Mouse (Mus musculus) embryonic facial prominence, embryonic 11.5 days (tissue): ENCODE results near the gene Scgb1a1. TPM values are rescaled to one million over a fixed set of nuclear protein-coding genes. Genes with fewer than 3 reads are reported as not detected.
"Not testable (repeated sequence)": the region's sequence is repeated elsewhere in the genome, so short reads cannot be mapped to it uniquely, and the experiment has no call there.

ENCODE experiments used
- ATAC-seq: fragments of 200-750 bp; cut with Nextera tagmentation; replicated peaks from 2 replicates; pipeline ENCODE4 v1.8.0; 2017; ENCODE audit warnings: low read depth; ENCODE audit not compliant: insufficient number of reproducible peaks, low FRiP score, low TSS enrichment
- DNase-seq: peaks from one replicate; pipeline ENCODE4 v3.0.0-alpha.2; 2015; ENCODE audit warnings: low spot score
- H3K27ac ChIP-seq: fragments of 300-500 bp; sonication (generic); replicated peaks from 2 replicates; pipeline ENCODE4 v1.5.1; 2014; ENCODE audit warnings: mild to moderate bottlenecking, low read depth, low read length, control low read depth
- H3K27me3 ChIP-seq: fragments of 300-500 bp; sonication (generic); 2 replicates; pipeline ENCODE4 v1.6.1; 2014; ENCODE audit warnings: mild to moderate bottlenecking, low read length, moderate library complexity, mixed read lengths; ENCODE audit not compliant: control insufficient read depth, insufficient read depth
- H3K36me3 ChIP-seq: fragments of 300-500 bp; sonication (generic); replicated peaks from 2 replicates; pipeline ENCODE4 v1.6.1; 2014; ENCODE audit warnings: low read depth, mild to moderate bottlenecking, low read length, moderate library complexity, mixed read lengths; ENCODE audit not compliant: control insufficient read depth, insufficient read depth
- H3K4me1 ChIP-seq: fragments of 300-500 bp; sonication (generic); 2 replicates; pipeline ENCODE4 v1.6.1; 2014; ENCODE audit warnings: low read length, mixed read lengths; ENCODE audit not compliant: control insufficient read depth, insufficient read depth
- H3K4me2 ChIP-seq: fragments of 300-500 bp; sonication (generic); 2 replicates; pipeline ENCODE4 v1.6.1; 2014; ENCODE audit warnings: low read depth, mild to moderate bottlenecking, control low read depth, low read length, moderate library complexity
- H3K4me3 ChIP-seq: fragments of 300-500 bp; sonication (generic); 2 replicates; pipeline ENCODE4 v1.5.1; 2014; ENCODE audit warnings: low read depth, low read length, control low read depth
- H3K9ac ChIP-seq: fragments of 300-500 bp; sonication (generic); replicated peaks from 2 replicates; pipeline ENCODE4 v1.6.1; 2014; ENCODE audit warnings: mild to moderate bottlenecking, control low read depth, low read length
- H3K9me3 ChIP-seq: fragments of 300-500 bp; sonication (generic); replicated peaks from 2 replicates; pipeline ENCODE4 v1.6.1; 2016; ENCODE audit warnings: mild to moderate bottlenecking, low read length, inconsistent platforms, mixed read lengths; ENCODE audit not compliant: control insufficient read depth
- WGBS: fragments of 180-500 bp; shearing (Covaris S2); extraction: QIAGEN DNeasy Blood & Tissue Kit; methylation state at CpG from one replicate; pipeline ENCODE4 v1.1.7; 2014; 5-methylcytosine and 5-hydroxymethylcytosine counted together
- polyA plus RNA-seq: library from polyadenylated mRNA; unstranded; fragments of >200 nt; fragmentation: Nextera tagmentation; extraction: Ambion mirVana; gene quantifications from 2 replicates; pipeline ENCODE4 v1.2.1, GENCODE M21; 2014

Scgb1a1 gene
- polyA plus RNA-seq, 1 experiment from 2014 or later: not detected

DNA sequence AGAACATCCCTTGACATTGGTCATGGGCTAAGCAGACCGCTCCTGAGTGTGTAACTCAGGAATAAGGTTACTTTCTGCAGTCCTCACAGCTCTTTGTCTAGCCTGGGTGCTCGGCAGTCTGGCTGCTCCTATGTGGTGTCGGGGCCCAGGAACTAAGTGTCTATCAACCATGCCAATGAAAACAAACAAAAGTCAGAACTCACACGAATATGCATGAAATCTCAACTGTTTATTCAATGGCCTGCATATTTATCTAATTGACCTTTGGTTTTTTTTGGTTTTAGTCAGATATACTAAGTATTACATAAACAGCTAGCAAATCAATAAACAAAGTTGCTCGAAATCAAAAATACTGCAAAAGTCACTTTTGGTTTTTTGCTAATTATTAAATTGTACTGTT is 7.4 kb upstream of the Scgb1a1 start:
- Histone ChIP-seq H3K27me3 (no peaks in the 10 kb centered on the region), H3K36me3 (no peaks in the 10 kb centered on the region), H3K4me3 (no peak overlapping the region), H3K4me1 (no peaks in the 10 kb centered on the region), H3K9me3 (no peaks in the 10 kb centered on the region), H3K27ac (no peak overlapping the region), H3K4me2 (no peak overlapping the region), H3K9ac (no peak overlapping the region)
- WGBS: 67% methylated on average over 5 of the region's 5 CpGs
- ATAC-seq (no peak), DNase-seq (no peak)

DNA sequence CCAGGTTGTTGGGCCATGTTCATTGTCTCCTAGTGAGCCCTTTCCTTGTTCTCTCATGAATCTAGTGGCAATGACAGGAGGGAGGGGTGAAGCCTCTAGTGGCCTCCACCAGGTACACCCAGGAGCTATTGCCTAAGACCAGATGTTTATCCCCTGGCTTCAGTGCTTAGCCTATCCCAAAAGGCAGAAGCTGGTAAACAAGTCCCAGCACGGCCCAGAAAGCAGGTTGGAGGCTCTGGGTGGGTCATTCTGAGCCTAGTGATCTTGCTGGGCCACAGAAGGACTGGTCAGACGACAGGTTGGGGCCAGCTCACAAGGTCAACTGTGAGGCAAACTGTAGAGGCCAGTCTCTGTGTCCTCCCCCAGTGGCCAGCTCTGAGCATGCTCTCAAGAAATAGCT is 3.0 kb upstream of the Scgb1a1 start:
- H3K9me3 ChIP-seq: no peaks in the 10 kb centered on the region
- no peak overlapping the region for H3K27ac ChIP-seq
- no peaks in the 10 kb centered on the region for H3K27me3 ChIP-seq
- no peak overlapping the region for H3K4me2 ChIP-seq
- no peaks in the 10 kb centered on the region for H3K36me3 ChIP-seq
- WGBS: 53% methylated on average over 2 of the region's 2 CpGs
- H3K4me1 ChIP-seq: no peaks in the 10 kb centered on the region
- no peak overlapping the region for H3K9ac ChIP-seq
- no peak for ATAC-seq
- no peak overlapping the region for H3K4me3 ChIP-seq
- no peak for DNase-seq

DNA sequence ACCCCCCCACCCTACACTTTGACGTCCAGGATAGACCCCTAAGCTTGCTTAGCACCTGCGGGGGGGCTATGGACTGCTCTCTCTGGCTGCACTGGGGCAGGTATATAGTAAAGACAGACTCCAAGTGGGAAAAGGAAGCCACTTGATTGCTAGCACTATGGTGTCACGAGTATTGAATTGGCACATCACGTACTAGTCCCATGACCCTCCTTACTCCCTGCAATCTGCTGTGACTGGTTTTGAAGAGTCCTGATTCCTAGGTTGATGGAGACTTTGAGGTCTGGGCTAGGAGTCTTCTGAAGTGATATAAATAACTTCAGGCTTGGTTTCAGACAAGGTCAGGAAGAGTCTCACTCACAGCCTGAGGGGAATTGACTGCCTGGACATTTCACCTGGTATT is 2.4 kb upstream of the Scgb1a1 start:
- no peaks in the 10 kb centered on the region for H3K36me3 ChIP-seq
- no peak overlapping the region for H3K4me2 ChIP-seq
- H3K9me3 ChIP-seq: no peaks in the 10 kb centered on the region
- 71% methylated on average over 4 of the region's 4 CpGs for WGBS
- H3K9ac ChIP-seq: no peak overlapping the region
- DNase-seq (no peak), ATAC-seq (no peak)
- H3K4me3 ChIP-seq: no peak overlapping the region
- no peaks in the 10 kb centered on the region for H3K4me1 ChIP-seq
- no peak overlapping the region for H3K27ac ChIP-seq
- no peaks in the 10 kb centered on the region for H3K27me3 ChIP-seq

DNA sequence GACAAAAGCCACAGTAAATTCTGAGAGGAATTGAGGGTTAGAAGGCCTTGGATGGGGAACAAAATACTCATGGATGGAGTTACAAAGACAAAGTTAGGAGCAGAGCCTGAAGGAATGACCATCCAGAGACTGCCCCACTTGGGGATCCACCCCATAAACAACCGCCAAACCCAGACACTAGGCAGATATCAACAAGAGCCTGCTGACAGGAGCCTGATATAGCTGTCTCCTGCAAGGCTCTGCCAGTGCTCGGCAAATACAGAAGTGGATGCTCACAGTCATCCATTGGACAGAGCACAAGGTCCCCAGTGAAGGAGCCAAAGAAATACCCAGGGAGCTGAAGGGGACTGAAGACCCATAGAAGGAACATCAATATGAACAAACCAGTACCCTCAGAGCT is 3.9 kb downstream of the Scgb1a1 start:
- H3K4me2 ChIP-seq, ATAC-seq, H3K36me3 ChIP-seq, H3K27me3 ChIP-seq, H3K4me1 ChIP-seq, H3K4me3 ChIP-seq, H3K27ac ChIP-seq, H3K9ac ChIP-seq, DNase-seq, H3K9me3 ChIP-seq: not testable (repeated sequence)
- WGBS: 77% methylated on average over 2 of the region's 2 CpGs

DNA sequence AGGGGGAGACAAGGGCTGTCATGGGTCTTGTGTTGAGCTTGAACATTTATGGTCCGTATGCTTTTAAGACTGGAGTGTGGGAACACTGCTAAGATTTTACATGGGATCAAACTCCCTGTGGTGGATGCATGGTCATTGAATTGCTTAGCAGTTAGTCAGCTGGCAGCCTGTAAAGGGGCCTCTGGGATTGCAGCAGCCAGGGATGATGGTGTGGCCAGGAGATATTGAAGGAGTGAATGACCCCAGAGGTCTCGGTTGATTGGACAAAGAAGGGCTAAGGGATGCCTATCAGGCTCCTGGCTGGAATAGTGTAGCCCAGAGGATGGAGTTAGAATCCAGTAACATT is 4.8 kb downstream of the Scgb1a1 start:
- no peaks in the 10 kb centered on the region for H3K9me3 ChIP-seq
- no peak overlapping the region for H3K4me2 ChIP-seq
- WGBS: 84% methylated on average over 2 of the region's 2 CpGs
- DNase-seq (no peak), ATAC-seq (no peak)
- H3K27ac ChIP-seq: no peak overlapping the region
- no peaks in the 10 kb centered on the region for H3K27me3 ChIP-seq
- H3K9ac ChIP-seq: no peak overlapping the region
- no peak overlapping the region for H3K4me3 ChIP-seq
- H3K4me1 ChIP-seq: no peaks in the 10 kb centered on the region
- no peaks in the 10 kb centered on the region for H3K36me3 ChIP-seq

DNA sequence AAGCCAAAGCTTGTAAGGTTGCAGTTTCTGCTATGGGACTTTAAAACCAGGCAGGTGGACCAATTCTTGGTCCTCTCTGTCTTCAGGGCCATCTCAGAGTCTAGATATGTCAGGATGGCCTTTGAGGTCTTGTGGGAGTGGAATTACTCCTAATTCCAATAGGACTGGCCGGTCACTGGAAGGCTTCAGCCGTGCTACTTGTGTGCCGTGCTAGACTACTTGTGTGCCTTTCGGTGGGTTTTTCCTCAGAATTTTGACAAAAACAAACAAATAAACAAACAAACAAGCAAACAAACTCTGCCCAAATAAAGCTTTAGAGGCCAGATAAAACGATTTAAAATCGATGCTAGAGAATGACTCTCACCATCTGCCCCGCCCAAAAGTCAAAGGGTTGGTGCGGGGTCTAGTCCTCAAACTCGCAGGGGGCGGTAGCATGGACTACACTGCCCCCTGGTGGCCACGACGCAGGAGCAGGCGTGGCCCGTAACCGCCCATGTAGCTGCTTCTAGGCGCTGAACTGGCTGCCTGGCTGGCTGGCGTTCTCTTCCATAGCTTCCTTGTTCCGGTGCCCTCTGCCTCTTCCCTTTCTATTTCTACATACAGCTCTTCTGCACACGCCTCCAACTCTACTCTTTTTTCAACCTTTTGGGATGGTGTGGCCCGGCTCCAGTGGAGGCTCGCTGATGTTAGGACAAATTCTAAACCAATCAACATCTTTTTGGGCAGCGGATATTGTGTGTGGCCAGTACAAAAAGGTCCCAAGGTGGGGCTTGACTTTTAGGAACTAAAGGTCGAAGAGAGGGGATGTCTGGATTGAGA is 5.4 kb downstream of the Scgb1a1 start:
- H3K9me3 ChIP-seq: no peaks in the 10 kb centered on the region
- no peaks in the 10 kb centered on the region for H3K36me3 ChIP-seq
- WGBS: 21% methylated on average over 23 of the region's 23 CpGs
- no peaks in the 10 kb centered on the region for H3K4me1 ChIP-seq
- no peak overlapping the region for H3K4me2 ChIP-seq
- no peak overlapping the region for H3K4me3 ChIP-seq
- DNase-seq (peak; percentile 93), ATAC-seq (peak; percentile 90)
- H3K27ac ChIP-seq: no peak overlapping the region
- H3K9ac ChIP-seq: 0 out of 2 replicates have a peak overlapping the region, but pooled peaks have one; percentile 10
- no peaks in the 10 kb centered on the region for H3K27me3 ChIP-seq

DNA sequence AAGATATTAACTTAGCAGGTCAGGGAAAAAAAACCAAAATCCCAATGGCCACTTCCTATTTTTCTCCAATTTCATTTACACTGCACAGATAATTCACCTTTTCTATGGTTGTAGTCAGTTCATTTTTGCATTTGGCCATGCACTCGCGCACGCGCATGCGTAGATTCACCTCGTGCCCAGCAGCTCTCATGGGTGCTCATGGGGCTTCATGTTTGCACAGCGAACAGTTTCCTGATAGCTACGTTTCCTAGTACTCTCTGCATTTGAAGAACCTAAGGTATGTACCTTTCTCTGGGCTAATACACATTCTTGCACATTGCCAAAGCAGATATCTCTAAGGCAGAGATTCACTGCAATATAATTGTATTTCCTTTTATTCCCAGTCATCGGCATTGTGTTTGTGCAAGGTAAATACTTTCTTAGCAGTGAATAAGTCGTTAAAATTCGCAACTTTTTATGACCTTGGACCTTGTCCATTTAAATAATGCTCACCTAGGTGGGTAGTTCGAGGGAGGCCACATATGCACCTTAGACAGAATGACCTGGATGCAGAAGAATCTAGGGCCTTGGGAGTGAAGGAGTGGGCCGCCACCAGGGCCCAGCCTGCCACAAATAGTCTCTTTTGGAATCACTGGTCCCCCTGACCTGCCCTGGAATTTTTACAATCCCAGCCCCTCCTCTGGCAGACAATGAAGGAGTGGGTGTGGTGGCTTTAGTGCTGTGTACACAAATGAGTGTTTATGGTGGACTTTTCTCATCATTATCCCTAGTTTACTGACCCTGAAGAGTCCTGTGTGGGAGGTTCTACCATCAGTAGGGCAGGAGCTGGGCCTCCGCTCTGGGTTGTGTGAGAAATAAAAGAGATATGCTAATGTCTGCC is 6.2 kb downstream of the Scgb1a1 start:
- Histone ChIP-seq H3K9ac (no peak overlapping the region), H3K27ac (no peak overlapping the region), H3K4me1 (no peaks in the 10 kb centered on the region), H3K4me3 (no peak overlapping the region), H3K36me3 (no peaks in the 10 kb centered on the region), H3K27me3 (no peaks in the 10 kb centered on the region), H3K4me2 (no peak overlapping the region), H3K9me3 (no peaks in the 10 kb centered on the region)
- ATAC-seq (0 out of 2 replicates have a peak, but pooled peaks have one; percentile 19), DNase-seq (no peak)
- 88% methylated on average over 14 of the region's 14 CpGs for WGBS

DNA sequence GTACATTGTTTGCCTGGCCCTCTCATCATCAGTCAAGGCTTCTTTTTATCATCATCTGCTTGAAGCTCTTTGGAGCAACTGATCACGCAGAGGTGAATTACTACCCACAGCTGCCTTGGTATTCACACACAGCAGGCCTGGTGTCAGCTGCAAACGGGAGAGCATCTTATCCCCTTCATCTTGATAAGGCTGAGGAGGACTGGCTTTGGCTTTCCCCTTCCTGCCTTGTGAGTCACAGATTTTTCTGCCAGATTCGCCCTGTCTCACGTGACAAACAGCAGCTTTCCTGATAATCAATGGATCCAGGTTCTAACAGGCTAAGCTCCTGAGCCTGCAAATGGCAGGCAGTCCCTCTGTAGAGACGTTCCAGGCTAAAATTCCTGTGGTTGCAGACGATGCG is 7.8 kb downstream of the Scgb1a1 start:
- no peaks in the 10 kb centered on the region for H3K36me3 ChIP-seq
- no peak overlapping the region for H3K27ac ChIP-seq
- H3K4me2 ChIP-seq: no peak overlapping the region
- H3K27me3 ChIP-seq: no peaks in the 10 kb centered on the region
- H3K9me3 ChIP-seq: no peaks in the 10 kb centered on the region
- H3K4me1 ChIP-seq: no peaks in the 10 kb centered on the region
- no peak for DNase-seq
- no peak for ATAC-seq
- H3K4me3 ChIP-seq: no peak overlapping the region
- 38% methylated on average over 7 of the region's 7 CpGs for WGBS
- no peak overlapping the region for H3K9ac ChIP-seq
